ENCODE assay signal across 14 mouse cellular contexts in the genomic region with DNA sequence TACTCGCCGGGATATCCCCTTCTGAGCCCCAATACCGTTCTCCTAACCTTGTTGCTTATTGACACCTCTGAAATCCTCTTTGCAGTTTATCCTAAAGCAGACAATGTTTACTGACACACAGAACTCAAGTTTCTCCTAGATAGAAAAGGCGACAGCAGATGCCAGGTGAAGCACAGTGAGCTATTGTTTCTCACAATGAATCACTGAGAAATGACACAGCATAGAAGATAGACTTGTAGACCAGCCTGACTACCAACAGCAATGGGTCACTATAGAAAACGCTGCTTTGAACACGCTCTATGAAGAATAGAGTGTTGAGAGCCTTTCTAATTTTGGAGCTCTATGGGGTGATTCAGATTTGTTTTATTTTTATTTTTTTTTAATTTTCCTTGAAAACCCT.
"Had no signal": no experiment of that assay in that cellular context is flagged by ENCODE, and none has a peak within 500 bp of the region (broad histone marks: within the 10 kb centered on the region; RNA-seq: fewer than 3 reads in every experiment).

No protein-coding gene starts in this region.

- H3K27me3 ChIP-seq: neural tube, embryonic 15.5 days; stomach, embryonic 15.5 days had no signal

- H3K27ac ChIP-seq: neural tube, embryonic 15.5 days; stomach, embryonic 15.5 days; stomach, postnatal 0 days had no signal

- H3K9ac ChIP-seq: neural tube, embryonic 15.5 days; stomach, embryonic 15.5 days had no signal

- H3K4me3 ChIP-seq: neural tube, embryonic 15.5 days; stomach, embryonic 15.5 days had no signal

- H3K9me3 ChIP-seq: neural tube, embryonic 15.5 days; stomach, embryonic 15.5 days had no signal

- H3K36me3 ChIP-seq: neural tube, embryonic 15.5 days; stomach, embryonic 15.5 days had no signal

- H3K4me1 ChIP-seq: neural tube, embryonic 15.5 days had no signal

- DNase-seq: right cerebral cortex, adult 18-20 months; right cerebral cortex, postnatal 14 days; right cerebral cortex, postnatal 25 days; right cerebral cortex, postnatal 4 days; spleen, adult 18-20 months; thymus, adult 18-20 months; thymus, adult 2 months; thymus, postnatal 14 days; thymus, postnatal 25 days; thymus, postnatal 36 days; thymus, postnatal 4 days had no signal

- H3K4me2 ChIP-seq: neural tube, embryonic 15.5 days; stomach, embryonic 15.5 days had no signal
